Mouse (Mus musculus): Measurements from ENCODE around the gene Ttc7.

Gene Ttc7

GRCm38 (mm10) chr17:87367640-87368039 is 85.0 kb downstream of the Ttc7 start:
- no peak for DNase-seq (ENCODE audit: low spot score)

- no peak for DNase-seq (ENCODE audit: low spot score)
Observed at GRCm38 (mm10) chr17:87368481-87368880, 85.8 kb downstream of the Ttc7 start.

- no peak for DNase-seq (ENCODE audit: low spot score)
Observed at GRCm38 (mm10) chr17:87369270-87369759, 86.6 kb downstream of the Ttc7 start.

- DNase-seq (ENCODE audit: low spot score), result no peak
Observed at GRCm38 (mm10) chr17:87372189-87372588, 89.5 kb downstream of the Ttc7 start.

GRCm38 (mm10) chr17:87373327-87373726 is 90.6 kb downstream of the Ttc7 start:
- no peak for DNase-seq (ENCODE audit: low spot score)

- DNase-seq (ENCODE audit: low spot score), result no peak
Observed at GRCm38 (mm10) chr17:87375941-87376511, 93.3 kb downstream of the Ttc7 start.

- no peak for DNase-seq (ENCODE audit: low spot score)
Observed at GRCm38 (mm10) chr17:87376831-87377471, 94.3 kb downstream of the Ttc7 start.

GRCm38 (mm10) chr17:87377536-87377935 is 94.8 kb downstream of the Ttc7 start:
- no peak for DNase-seq (ENCODE audit: low spot score)

GRCm38 (mm10) chr17:87378354-87379159 is 95.9 kb downstream of the Ttc7 start:
- DNase-seq (ENCODE audit: low spot score), result no peak

- DNase-seq (ENCODE audit: low spot score), result no peak
Observed at GRCm38 (mm10) chr17:87379160-87379624, 96.5 kb downstream of the Ttc7 start.

GRCm38 (mm10) chr17:87379821-87380220 is 97.1 kb downstream of the Ttc7 start:
- DNase-seq (ENCODE audit: low spot score), result no peak

- DNase-seq (ENCODE audit: low spot score), result no peak
Observed at GRCm38 (mm10) chr17:87380681-87381080, 98.0 kb downstream of the Ttc7 start.

GRCm38 (mm10) chr17:87385835-87386234 is 103.1 kb downstream of the Ttc7 start:
- no peak for DNase-seq (ENCODE audit: low spot score)

- no peak for DNase-seq (ENCODE audit: low spot score)
Observed at GRCm38 (mm10) chr17:87387068-87387467, 104.4 kb downstream of the Ttc7 start.

GRCm38 (mm10) chr17:87391242-87391641 is 108.6 kb downstream of the Ttc7 start:
- no peak for DNase-seq (ENCODE audit: low spot score)

- DNase-seq (ENCODE audit: low spot score), result no peak
Observed at GRCm38 (mm10) chr17:87397088-87397487, 114.4 kb downstream of the Ttc7 start.

GRCm38 (mm10) chr17:87402444-87402843 is 119.8 kb downstream of the Ttc7 start:
- DNase-seq (ENCODE audit: low spot score), result no peak

GRCm38 (mm10) chr17:87403462-87403861 is 120.8 kb downstream of the Ttc7 start:
- no peak for DNase-seq (ENCODE audit: low spot score)

- no peak for DNase-seq (ENCODE audit: low spot score)
Observed at GRCm38 (mm10) chr17:87405576-87405975, 122.9 kb downstream of the Ttc7 start.

- no peak for DNase-seq (ENCODE audit: low spot score)
Observed at GRCm38 (mm10) chr17:87406646-87407045, 124.0 kb downstream of the Ttc7 start.

GRCm38 (mm10) chr17:87418082-87418481 is 135.4 kb downstream of the Ttc7 start:
- no peak for DNase-seq (ENCODE audit: low spot score)

GRCm38 (mm10) chr17:87427511-87427910 is 144.8 kb downstream of the Ttc7 start, which contains the start of gene Stpg4:
TSS of gene Stpg4 (minus strand) at chr17:87427741.
- DNase-seq (ENCODE audit: low spot score), result no peak

- no peak for DNase-seq (ENCODE audit: low spot score)
Observed at GRCm38 (mm10) chr17:87429431-87429830, 146.7 kb downstream of the Ttc7 start.

Data from spleen, adult 12 weeks (tissue).